Mouse (Mus musculus): ENCODE data around the gene Plcl1. TPM values are rescaled to one million over a fixed set of nuclear protein-coding genes. Genes with fewer than 3 reads are reported as not detected.
A peak's percentile ranks its signal among the peaks of the same experiment; 100 is the strongest.
"Not testable (repeated sequence)": the region's sequence is repeated elsewhere in the genome, so short reads cannot be mapped to it uniquely, and the experiment has no call there.

Plcl1 gene
- polyA plus RNA-seq, 1 experiment from 2014 or later: 4.9 TPM

GRCm38 (mm10) chr1:55500981-55501682, 95.4 kb downstream of the Plcl1 start:
- H3K27ac ChIP-seq: no peak overlapping the region
- 78% methylated on average over 2 of the region's 2 CpGs for WGBS

GRCm38 (mm10) chr1:55505811-55506210, 100.1 kb downstream of the Plcl1 start:
- H3K9ac ChIP-seq: no peak overlapping the region
- no peaks in the 10 kb centered on the region for H3K36me3 ChIP-seq
- 86% methylated on average over 4 of the region's 4 CpGs for WGBS
- no peak overlapping the region for H3K4me3 ChIP-seq
- H3K27me3 ChIP-seq (replicated peaks): no peaks in the 10 kb centered on the region
- ATAC-seq (ENCODE audit: low FRiP score, low read depth): no peak
- H3K4me1 ChIP-seq: no peaks in the 10 kb centered on the region
- no peaks in the 10 kb centered on the region for H3K9me3 ChIP-seq
- no peak overlapping the region for H3K4me2 ChIP-seq (replicated peaks)
- H3K27ac ChIP-seq: no peak overlapping the region

More at GRCm38 (mm10) chr1:55500981-55501682, 95.4 kb downstream of the Plcl1 start:
- Histone ChIP-seq H3K9ac (no peak overlapping the region), H3K9me3 (no peaks in the 10 kb centered on the region), H3K4me2 (replicated peaks) (no peak overlapping the region), H3K4me1 (no peaks in the 10 kb centered on the region), H3K4me3 (no peak overlapping the region), H3K27me3 (replicated peaks) (no peaks in the 10 kb centered on the region), H3K36me3 (no peaks in the 10 kb centered on the region)
- peak; percentile 50; the same call in 1 of the 2 replicates for ATAC-seq (ENCODE audit: low FRiP score, low read depth)

GRCm38 (mm10) chr1:55507061-55507460, 101.3 kb downstream of the Plcl1 start:
- no peaks in the 10 kb centered on the region for H3K36me3 ChIP-seq
- no peak overlapping the region for H3K4me3 ChIP-seq
- no peaks in the 10 kb centered on the region for H3K9me3 ChIP-seq
- H3K27me3 ChIP-seq (replicated peaks): no peaks in the 10 kb centered on the region
- 71% methylated on average over 6 of the region's 6 CpGs for WGBS
- H3K27ac ChIP-seq: no peak overlapping the region
- H3K4me2 ChIP-seq (replicated peaks): no peak overlapping the region
- ATAC-seq (ENCODE audit: low FRiP score, low read depth): no peak
- H3K4me1 ChIP-seq: no peaks in the 10 kb centered on the region
- no peak overlapping the region for H3K9ac ChIP-seq

DNA sequence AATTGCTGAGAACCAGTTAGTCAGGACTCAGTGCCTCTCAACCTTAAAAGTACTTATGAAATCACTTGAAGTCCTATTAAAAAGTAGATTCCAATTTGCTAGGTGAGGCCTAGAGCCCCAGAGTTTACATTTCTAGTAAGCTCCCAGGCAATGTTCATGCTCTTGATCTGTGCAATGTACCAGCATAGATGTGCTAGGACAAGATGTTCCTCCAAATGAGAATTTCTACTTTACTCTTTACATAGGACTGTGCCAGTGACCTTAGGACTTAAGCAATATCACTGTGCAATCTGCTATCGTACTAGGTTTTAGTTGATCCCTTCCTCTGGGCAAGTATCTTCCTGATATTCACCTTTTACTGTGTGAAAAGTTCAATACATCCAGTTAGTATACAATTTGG, 103.9 kb downstream of the Plcl1 start:
- no peaks in the 10 kb centered on the region for H3K36me3 ChIP-seq
- H3K9me3 ChIP-seq: no peaks in the 10 kb centered on the region
- WGBS: 96% methylated on average over 1 of the region's 1 CpGs
- no peak overlapping the region for H3K9ac ChIP-seq
- no peaks in the 10 kb centered on the region for H3K4me1 ChIP-seq
- ATAC-seq (ENCODE audit: low FRiP score, low read depth): no peak
- H3K27ac ChIP-seq: no peak overlapping the region
- no peak overlapping the region for H3K4me2 ChIP-seq (replicated peaks)
- no peaks in the 10 kb centered on the region for H3K27me3 ChIP-seq (replicated peaks)
- H3K4me3 ChIP-seq: no peak overlapping the region

- 83% methylated on average over 3 of the region's 3 CpGs for WGBS
- no peak for ATAC-seq (ENCODE audit: low FRiP score, low read depth)
Observed at GRCm38 (mm10) chr1:55512165-55512564, 106.4 kb downstream of the Plcl1 start.

DNA sequence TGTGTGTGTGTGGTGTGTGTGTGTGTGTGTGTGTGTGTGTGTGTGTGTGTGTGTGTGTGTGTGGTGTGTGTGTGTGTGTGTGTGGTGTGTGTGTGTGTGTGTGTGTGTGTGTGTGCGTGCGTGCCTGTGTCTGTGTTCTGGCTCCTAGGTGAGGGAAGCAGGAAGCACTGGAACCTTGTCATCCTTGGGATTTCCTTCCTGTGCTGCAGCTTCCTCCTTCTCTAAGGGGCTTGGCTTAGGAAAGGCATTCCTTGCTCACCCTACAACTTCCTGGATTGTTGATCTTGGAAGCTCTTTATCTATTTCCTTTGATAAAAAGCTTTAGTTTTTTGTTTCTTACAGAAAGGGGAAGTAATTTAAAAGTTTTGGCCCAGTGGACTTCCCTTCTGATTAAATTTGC, 107.1 kb downstream of the Plcl1 start:
- H3K36me3 ChIP-seq; ATAC-seq (ENCODE audit: low FRiP score, low read depth); H3K9me3 ChIP-seq; H3K4me3 ChIP-seq; H3K27me3 ChIP-seq (replicated peaks); H3K4me2 ChIP-seq (replicated peaks); H3K4me1 ChIP-seq; H3K27ac ChIP-seq; H3K9ac ChIP-seq: not testable (repeated sequence)
- WGBS: 100% methylated on average over 2 of the region's 2 CpGs

More at GRCm38 (mm10) chr1:55512165-55512564, 106.4 kb downstream of the Plcl1 start:
- Histone ChIP-seq H3K4me2 (replicated peaks) (no peak overlapping the region), H3K4me3 (no peak overlapping the region), H3K9ac (no peak overlapping the region), H3K4me1 (no peaks in the 10 kb centered on the region), H3K27me3 (replicated peaks) (no peaks in the 10 kb centered on the region), H3K9me3 (no peaks in the 10 kb centered on the region), H3K27ac (no peak overlapping the region), H3K36me3 (no peaks in the 10 kb centered on the region)

DNA sequence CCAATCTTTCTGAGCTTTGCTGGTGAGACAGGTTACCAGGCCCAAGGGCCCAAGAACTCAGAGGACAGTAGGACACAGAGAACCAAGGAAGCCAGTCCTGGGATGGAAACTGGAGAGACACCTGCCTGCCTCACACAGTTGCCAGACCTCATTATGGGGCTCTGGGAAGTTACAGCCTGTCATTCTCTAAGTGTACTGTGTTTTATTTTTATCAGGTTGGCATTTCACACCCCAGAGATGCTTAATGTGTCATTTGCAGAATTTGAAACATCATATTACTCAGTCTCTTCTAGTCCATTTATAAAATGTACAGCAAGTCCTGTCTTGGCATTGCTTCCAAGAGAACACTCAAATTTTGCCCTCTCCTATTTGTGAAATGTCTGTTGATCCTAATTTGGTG, 111.5 kb downstream of the Plcl1 start:
- Histone ChIP-seq H3K4me1 (no peaks in the 10 kb centered on the region), H3K9ac (no peak overlapping the region), H3K27me3 (replicated peaks) (no peaks in the 10 kb centered on the region), H3K27ac (no peak overlapping the region), H3K36me3 (no peaks in the 10 kb centered on the region), H3K4me2 (replicated peaks) (no peak overlapping the region), H3K9me3 (no peaks in the 10 kb centered on the region), H3K4me3 (no peak overlapping the region)
- no peak for ATAC-seq (ENCODE audit: low FRiP score, low read depth)

- Histone ChIP-seq H3K4me2 (replicated peaks) (no peak overlapping the region), H3K9ac (no peak overlapping the region), H3K36me3 (no peaks in the 10 kb centered on the region), H3K27me3 (replicated peaks) (no peaks in the 10 kb centered on the region), H3K4me1 (no peaks in the 10 kb centered on the region), H3K9me3 (no peaks in the 10 kb centered on the region), H3K4me3 (no peak overlapping the region), H3K27ac (no peak overlapping the region)
- no peak for ATAC-seq (ENCODE audit: low FRiP score, low read depth)
- 82% methylated on average over 1 of the region's 1 CpGs for WGBS
Observed at GRCm38 (mm10) chr1:55523966-55524365, 118.2 kb downstream of the Plcl1 start.

DNA sequence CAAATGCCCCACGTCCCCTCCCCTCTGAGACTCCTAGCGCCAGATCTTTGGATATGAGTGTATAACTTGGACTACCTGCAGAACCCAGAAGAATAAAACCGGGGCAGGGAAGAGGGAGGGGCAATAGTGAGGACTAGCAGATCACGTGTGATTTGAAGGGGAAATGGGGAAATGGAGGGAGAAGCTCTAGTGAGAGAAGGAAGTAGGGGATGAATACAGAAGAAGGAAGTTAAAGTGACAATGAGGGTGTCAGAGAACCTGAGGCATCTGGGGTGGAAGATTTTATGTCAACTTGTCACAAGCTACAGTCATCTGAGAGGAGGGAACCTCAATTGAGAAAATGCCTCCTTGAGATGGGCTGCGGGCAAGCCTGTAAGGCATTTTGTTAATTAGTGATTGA, 119.4 kb downstream of the Plcl1 start:
- Histone ChIP-seq H3K27ac (no peak overlapping the region), H3K9me3 (no peaks in the 10 kb centered on the region), H3K4me1 (no peaks in the 10 kb centered on the region), H3K9ac (no peak overlapping the region), H3K4me3 (no peak overlapping the region), H3K36me3 (no peaks in the 10 kb centered on the region), H3K27me3 (replicated peaks) (no peaks in the 10 kb centered on the region), H3K4me2 (replicated peaks) (no peak overlapping the region)
- WGBS: 83% methylated on average over 5 of the region's 5 CpGs
- no peak for ATAC-seq (ENCODE audit: low FRiP score, low read depth)

- H3K9ac ChIP-seq: no peak overlapping the region
- no peak for ATAC-seq (ENCODE audit: low FRiP score, low read depth)
- H3K9me3 ChIP-seq: no peaks in the 10 kb centered on the region
- no peak overlapping the region for H3K4me2 ChIP-seq (replicated peaks)
- no peak overlapping the region for H3K27ac ChIP-seq
- no peaks in the 10 kb centered on the region for H3K27me3 ChIP-seq (replicated peaks)
- H3K4me3 ChIP-seq: no peak overlapping the region
- WGBS: 91% methylated on average over 2 of the region's 2 CpGs
- no peaks in the 10 kb centered on the region for H3K4me1 ChIP-seq
- no peaks in the 10 kb centered on the region for H3K36me3 ChIP-seq
Observed at GRCm38 (mm10) chr1:55525748-55526147, 120.0 kb downstream of the Plcl1 start.

GRCm38 (mm10) chr1:55528547-55529304, 123.0 kb downstream of the Plcl1 start:
- Histone ChIP-seq H3K27me3 (replicated peaks) (no peaks in the 10 kb centered on the region), H3K4me3 (no peak overlapping the region), H3K4me2 (replicated peaks) (no peak overlapping the region), H3K9me3 (no peaks in the 10 kb centered on the region), H3K27ac (no peak overlapping the region), H3K9ac (no peak overlapping the region), H3K36me3 (no peaks in the 10 kb centered on the region), H3K4me1 (no peaks in the 10 kb centered on the region)
- WGBS: 63% methylated on average over 7 of the region's 7 CpGs
- no peak for ATAC-seq (ENCODE audit: low FRiP score, low read depth)

GRCm38 (mm10) chr1:55533823-55534222, 128.1 kb downstream of the Plcl1 start:
- H3K9ac ChIP-seq: no peak overlapping the region
- whole genome bisulfite sequencing: 79% methylated on average over 1 of the region's 1 CpGs
- no peaks in the 10 kb centered on the region for H3K27me3 ChIP-seq (replicated peaks)
- no peak for ATAC-seq (ENCODE audit: low FRiP score, low read depth)
- no peaks in the 10 kb centered on the region for H3K4me1 ChIP-seq
- H3K27ac ChIP-seq: no peak overlapping the region
- H3K36me3 ChIP-seq: no peaks in the 10 kb centered on the region
- H3K4me3 ChIP-seq: no peak overlapping the region
- no peak overlapping the region for H3K4me2 ChIP-seq (replicated peaks)
- H3K9me3 ChIP-seq: no peaks in the 10 kb centered on the region

DNA sequence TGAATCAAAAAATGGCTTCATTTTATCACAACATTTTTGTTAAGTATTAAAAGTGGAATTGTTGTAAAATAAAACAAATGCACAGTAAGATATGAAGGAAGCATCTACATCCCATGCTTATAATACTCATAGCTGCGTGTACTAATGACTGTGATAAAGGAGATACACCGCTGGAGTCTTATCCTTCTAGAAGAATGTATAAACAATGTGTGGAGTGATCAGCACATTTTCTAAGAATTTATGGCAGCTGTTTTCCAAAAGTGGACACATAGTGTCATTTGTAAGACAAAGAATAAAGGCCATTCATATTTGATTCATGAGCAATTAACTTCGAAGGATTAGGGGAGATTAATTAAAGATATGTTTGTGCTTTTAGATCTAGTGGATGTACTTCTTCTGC, 148.7 kb downstream of the Plcl1 start:
- no peak overlapping the region for H3K4me2 ChIP-seq (replicated peaks)
- no peaks in the 10 kb centered on the region for H3K4me1 ChIP-seq
- H3K4me3 ChIP-seq: no peak overlapping the region
- H3K27me3 ChIP-seq (replicated peaks): no peaks in the 10 kb centered on the region
- H3K36me3 ChIP-seq: no peaks in the 10 kb centered on the region
- H3K9ac ChIP-seq: no peak overlapping the region
- H3K9me3 ChIP-seq: no peaks in the 10 kb centered on the region
- no peak for ATAC-seq (ENCODE audit: low FRiP score, low read depth)
- H3K27ac ChIP-seq: no peak overlapping the region
- WGBS: 78% methylated on average over 3 of the region's 3 CpGs
